Mouse (Mus musculus) liver, embryonic 14.5 days (tissue): ENCODE data around the gene Npas3. TPM values are rescaled to one million over a fixed set of nuclear protein-coding genes. Genes with fewer than 3 reads are reported as not detected.

ENCODE experiments used
- ATAC-seq: fragments of 200-750 bp; cut with Nextera tagmentation; 2 replicates; pipeline ENCODE4 v1.8.0; 2017; ENCODE audit warnings: moderate number of reproducible peaks, mild to moderate bottlenecking, moderate library complexity; ENCODE audit not compliant: insufficient read depth
- DNase-seq, 3 experiments: peaks; one replicate each; pipeline ENCODE4 v3.0.0-alpha.2; 2012 to 2013; ENCODE audit warnings: low read depth in 3 of 3, low spot score in 3 of 3
- H3K27ac ChIP-seq: fragments of 300-500 bp; sonication (generic); 2 replicates; pipeline ENCODE4 v1.5.1; 2014; ENCODE audit warnings: moderate library complexity, mild to moderate bottlenecking, control low read depth, inconsistent platforms
- H3K27me3 ChIP-seq: fragments of 300-500 bp; sonication (generic); 2 replicates; pipeline ENCODE4 v1.6.1; 2014; ENCODE audit warnings: mild to moderate bottlenecking, low read length, moderate library complexity; ENCODE audit not compliant: control insufficient read depth, insufficient read depth
- H3K36me3 ChIP-seq: fragments of 300-500 bp; sonication (generic); replicated peaks from 2 replicates; pipeline ENCODE4 v1.6.1; 2014; ENCODE audit warnings: low read depth; ENCODE audit not compliant: control insufficient read depth, insufficient read depth
- H3K4me1 ChIP-seq, 2 experiments: fragments of 200-500 bp in 1 of 2; fragments of 300-500 bp in 1 of 2; sonication (generic) in 1 of 2; replicated peaks; 2 replicates each; pipeline ENCODE4 v1.6.1; 2012 to 2014; ENCODE audit warnings: antibody characterized with exemption in 1 of 2, inconsistent platforms in 1 of 2, low read length in 1 of 2; ENCODE audit not compliant: control insufficient read depth in 2 of 2, insufficient read depth in 2 of 2
- H3K4me2 ChIP-seq: fragments of 300-500 bp; sonication (generic); 2 replicates; pipeline ENCODE4 v1.6.1; 2014; ENCODE audit warnings: low read depth, mild to moderate bottlenecking, control low read depth, moderate library complexity
- H3K4me3 ChIP-seq, 2 experiments: fragments of 200-500 bp in 1 of 2; fragments of 300-500 bp in 1 of 2; sonication (generic) in 1 of 2; 2 replicates each; pipeline ENCODE4 v1.5.1; 2012 to 2014; ENCODE audit warnings: low read depth in 2 of 2, low read length in 2 of 2, mild to moderate bottlenecking in 2 of 2, control low read depth in 1 of 2, inconsistent platforms in 1 of 2, moderate library complexity in 1 of 2; ENCODE audit not compliant: insufficient read depth in 1 of 2
- H3K9ac ChIP-seq: fragments of 300-500 bp; sonication (generic); replicated peaks from 2 replicates; pipeline ENCODE4 v1.6.1; 2014; ENCODE audit warnings: mild to moderate bottlenecking, control low read depth, moderate library complexity
- H3K9me3 ChIP-seq: fragments of 300-500 bp; sonication (generic); 2 replicates; pipeline ENCODE4 v1.6.1; 2016; ENCODE audit warnings: low read length, mixed read lengths; ENCODE audit not compliant: control insufficient read depth
- CTCF ChIP-seq: IDR thresholded peaks from 2 replicates; pipeline ENCODE4 v1.5.1; 2016; ENCODE audit warnings: antibody characterized with exemption, low read depth, control low read depth
- EP300 ChIP-seq: IDR thresholded peaks from 2 replicates; pipeline ENCODE4 v1.6.1; 2016; ENCODE audit warnings: antibody characterized with exemption, low read depth
- WGBS: fragments of 180-500 bp; shearing (Covaris S2); extraction: QIAGEN DNeasy Blood & Tissue Kit; methylation state at CpG from one replicate; pipeline ENCODE4 v1.1.7; 2014; ENCODE audit not compliant: insufficient replicate concordance; 5-methylcytosine and 5-hydroxymethylcytosine counted together
- polyA plus RNA-seq, 2 experiments: library from polyadenylated mRNA; depleted of rRNA in 1 of 2; stranded (reverse) in 1 of 2; unstranded in 1 of 2; fragments of >200 nt; fragmentation: Nextera tagmentation in 1 of 2; extraction: Ambion mirVana in 1 of 2; gene quantifications; 2 replicates each; pipeline versions ENCODE4 v1.2.1 to v1.2.3; 2012 to 2014

Gene Npas3
- polyA plus RNA-seq, 2 experiments: 0.08 to 0.09 TPM

DNA sequence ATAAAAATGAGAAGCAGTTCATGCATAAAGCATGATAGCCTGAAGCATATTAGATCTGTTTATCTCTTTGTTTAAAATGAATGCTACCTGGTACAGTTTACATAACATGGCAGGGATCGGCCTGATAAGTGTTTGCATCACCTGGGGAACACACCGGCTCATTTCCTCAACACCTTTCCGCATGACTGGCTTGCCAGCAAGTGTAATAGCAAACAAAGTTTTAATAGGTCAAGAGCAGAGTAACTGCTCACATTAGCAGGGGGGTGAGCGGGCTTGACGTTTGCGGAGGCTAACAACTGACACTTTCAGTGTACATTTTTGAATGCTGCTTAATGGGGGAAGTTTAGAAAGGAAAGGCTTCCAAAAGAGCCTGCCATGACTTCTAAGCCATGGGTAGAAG lies 724.9 kb downstream of the Npas3 start:
- H3K9ac ChIP-seq: no peak overlapping the region
- no peak for TF ChIP-seq CTCF
- TF ChIP-seq EP300: no peak
- H3K27ac ChIP-seq: no peak overlapping the region
- no peaks in the 10 kb centered on the region for H3K4me1 ChIP-seq
- no peak overlapping the region for H3K4me3 ChIP-seq
- no peak for ATAC-seq
- no peaks in the 10 kb centered on the region for H3K27me3 ChIP-seq
- no peak overlapping the region for H3K4me2 ChIP-seq
- WGBS: 70% methylated on average over 6 of the region's 6 CpGs
- DNase-seq: no peak
- H3K9me3 ChIP-seq: no peaks in the 10 kb centered on the region
- H3K36me3 ChIP-seq: no peaks in the 10 kb centered on the region

DNA sequence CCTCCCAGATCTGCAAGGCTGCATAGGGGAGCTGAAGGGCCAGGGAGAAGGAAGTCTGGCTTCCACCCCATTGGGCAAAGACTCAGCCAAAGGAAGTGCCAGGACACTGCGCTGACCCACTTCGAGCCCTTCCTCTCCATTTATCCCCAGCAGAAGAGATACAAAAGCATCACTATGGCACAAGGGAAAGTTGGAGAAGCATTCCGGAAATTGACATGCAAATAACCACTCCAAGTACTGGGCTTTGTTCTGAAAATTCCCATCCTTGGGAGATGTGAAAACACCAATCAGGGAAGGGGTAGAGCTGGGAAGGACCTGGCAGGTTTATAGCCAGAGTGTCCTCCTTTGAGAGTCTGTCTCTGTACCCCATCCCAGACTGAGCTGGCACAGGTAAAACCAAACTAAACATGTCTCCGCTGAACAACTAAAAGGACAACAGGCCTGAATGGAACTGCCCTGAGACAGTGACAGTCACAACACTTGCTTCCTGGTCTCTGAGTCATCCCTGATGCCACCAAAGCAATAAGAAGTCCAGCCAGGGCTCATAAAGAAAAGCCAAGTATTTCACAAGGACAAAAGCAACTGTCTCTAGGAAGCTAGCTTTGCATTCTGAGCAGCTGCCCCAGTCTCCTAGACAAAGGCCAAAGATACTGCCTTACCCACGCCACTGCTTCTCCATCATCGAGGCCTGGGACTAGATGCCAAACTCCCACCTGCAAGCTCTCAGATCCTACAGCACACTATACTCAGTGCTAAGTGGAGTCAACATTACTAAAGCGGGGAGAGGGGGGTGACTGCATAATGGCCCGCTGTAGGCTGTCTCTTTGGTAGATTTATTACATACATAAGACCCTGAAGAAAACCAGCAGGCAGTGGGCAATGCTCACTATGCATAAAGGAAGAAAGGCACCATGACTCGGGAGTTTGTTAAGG lies 733.4 kb downstream of the Npas3 start:
- no peaks in the 10 kb centered on the region for H3K4me1 ChIP-seq
- DNase-seq (no peak), ATAC-seq (no peak)
- H3K4me2 ChIP-seq: no peak overlapping the region
- no peak overlapping the region for H3K27ac ChIP-seq
- whole genome bisulfite sequencing: 65% methylated on average over 9 of the region's 9 CpGs
- no peaks in the 10 kb centered on the region for H3K9me3 ChIP-seq
- H3K4me3 ChIP-seq: no peak overlapping the region
- TF ChIP-seq EP300 (no peak), CTCF (no peak)
- H3K27me3 ChIP-seq: no peaks in the 10 kb centered on the region
- no peaks in the 10 kb centered on the region for H3K36me3 ChIP-seq
- no peak overlapping the region for H3K9ac ChIP-seq

GRCm38 (mm10) chr12:53983946-53984345 lies 735.5 kb downstream of the Npas3 start:
- Histone ChIP-seq H3K27me3 (no peaks in the 10 kb centered on the region), H3K36me3 (no peaks in the 10 kb centered on the region), H3K4me3 (no peak overlapping the region), H3K27ac (no peak overlapping the region), H3K4me2 (no peak overlapping the region), H3K4me1 (no peaks in the 10 kb centered on the region), H3K9me3 (no peaks in the 10 kb centered on the region), H3K9ac (no peak overlapping the region)
- DNase-seq: no peak
- no peak for TF ChIP-seq CTCF
- TF ChIP-seq EP300: no peak
- no peak for ATAC-seq
- 63% methylated on average over 7 of the region's 7 CpGs for WGBS

DNA sequence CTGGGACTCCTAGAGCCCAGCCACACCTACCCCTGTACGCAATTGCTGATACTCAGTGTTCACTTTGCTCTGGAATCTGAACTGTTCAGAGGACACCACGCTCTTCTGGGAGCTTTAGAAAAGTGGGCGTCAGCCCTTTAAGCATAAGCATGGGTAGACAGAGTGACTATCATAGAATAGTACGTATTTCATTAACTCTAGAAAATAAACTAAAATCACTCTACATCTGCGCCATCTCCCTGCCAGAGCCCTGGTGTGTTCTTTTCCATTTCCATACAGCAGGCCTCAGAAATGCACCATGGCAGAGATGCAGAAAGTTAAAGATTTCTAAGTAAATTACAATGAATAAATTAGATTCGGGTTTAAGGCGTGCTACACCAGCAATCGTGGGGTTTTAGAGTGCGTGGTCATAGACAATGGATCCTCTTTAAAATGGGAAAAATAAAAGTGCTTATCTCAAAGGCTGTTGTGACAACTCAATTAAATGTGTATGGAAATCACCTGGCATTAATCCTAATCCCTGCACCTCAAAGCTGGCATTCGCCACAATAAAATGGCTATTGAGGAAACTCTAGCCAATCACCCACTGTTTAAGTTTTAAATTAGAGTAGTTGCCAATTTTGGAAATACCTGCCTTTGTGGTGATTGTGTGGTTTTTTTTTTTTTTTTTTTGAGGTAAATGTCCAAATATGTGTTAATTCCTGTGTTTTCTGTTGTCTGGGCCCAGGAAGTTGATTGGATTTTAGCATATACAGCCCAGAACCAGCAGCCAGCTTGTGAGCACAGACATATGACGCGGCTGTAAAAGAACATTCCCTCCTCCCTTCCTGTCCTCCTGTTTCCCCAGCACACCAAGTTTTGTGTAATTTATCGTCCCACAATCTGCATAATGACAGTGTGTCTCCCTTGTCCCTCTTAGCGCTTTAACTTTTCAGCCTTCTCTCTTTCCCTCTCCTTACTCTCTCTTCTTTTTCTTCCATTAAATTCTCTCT lies 737.7 kb downstream of the Npas3 start:
- Histone ChIP-seq H3K27ac (no peak overlapping the region), H3K36me3 (no peaks in the 10 kb centered on the region), H3K4me1 (no peaks in the 10 kb centered on the region), H3K4me2 (no peak overlapping the region), H3K4me3 (no peak overlapping the region), H3K9ac (no peak overlapping the region), H3K9me3 (no peaks in the 10 kb centered on the region), H3K27me3 (no peaks in the 10 kb centered on the region)
- 76% methylated on average over 14 of the region's 14 CpGs for WGBS
- TF ChIP-seq EP300: no peak
- TF ChIP-seq CTCF: no peak
- ATAC-seq: no peak
- DNase-seq: no peak

DNA sequence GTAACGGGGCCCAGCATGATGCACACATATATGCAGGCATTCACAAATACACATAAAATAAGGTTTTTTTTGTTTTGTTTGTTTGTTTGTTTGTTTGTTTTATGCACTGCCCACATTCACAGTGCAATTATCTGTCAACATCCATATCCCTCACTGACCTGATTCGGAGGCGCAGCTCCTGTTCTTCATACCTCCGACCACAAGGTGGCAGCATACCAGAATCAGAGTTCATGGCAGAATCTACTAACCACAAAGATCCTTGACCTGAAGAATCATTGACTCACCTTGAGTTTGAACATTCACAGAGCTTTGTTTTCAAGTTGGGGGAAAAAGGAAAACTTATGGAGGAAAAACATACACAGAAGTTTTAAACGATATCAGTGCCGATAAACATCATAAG lies 743.9 kb downstream of the Npas3 start:
- WGBS: 79% methylated on average over 6 of the region's 6 CpGs
- TF ChIP-seq EP300 (no peak), CTCF (peak; percentile 70)
- H3K36me3 ChIP-seq: no peaks in the 10 kb centered on the region

More for the DNA sequence above, 743.9 kb downstream of the Npas3 start:
- Histone ChIP-seq H3K9me3 (no peaks in the 10 kb centered on the region), H3K9ac (no peak overlapping the region), H3K4me1 (no peaks in the 10 kb centered on the region), H3K27ac (no peak overlapping the region), H3K27me3 (no peaks in the 10 kb centered on the region), H3K4me2 (no peak overlapping the region), H3K4me3 (no peak overlapping the region)
- ATAC-seq (no peak), DNase-seq (peak in 1 of 3 experiments; percentile 10)
